In genomic region chr1:36643957-36644614, GRCm38 (mm10) we compare ENCODE assay signal across 23 mouse cellular contexts. TPM values are rescaled to one million over a fixed set of nuclear protein-coding genes. Genes with fewer than 3 reads are reported as not detected.
DNase-seq lines count a peak whose midpoint lies in the region; ATAC-seq lines count a peak whose summit lies in the region.
"Had no signal": no experiment of that assay in that cellular context is flagged by ENCODE, and none has a peak within 500 bp of the region (broad histone marks: within the 10 kb centered on the region; RNA-seq: fewer than 3 reads in every experiment).

No protein-coding gene starts in this region.

- H3K9me3 ChIP-seq in liver, embryonic 13.5 days (replicated peaks), result no peaks in the 10 kb centered on the region
- H3K9me3 ChIP-seq: midbrain, embryonic 13.5 days; neural tube, embryonic 13.5 days had no signal

- no peak overlapping the region for H3K4me2 ChIP-seq in liver, embryonic 13.5 days
- H3K4me2 ChIP-seq: lung, embryonic 14.5 days; midbrain, embryonic 13.5 days; neural tube, embryonic 13.5 days had no signal

- peaks cover 6% of the 10 kb centered on the region; the same call in 1 of the 2 replicates for H3K27me3 ChIP-seq in liver, embryonic 13.5 days
- H3K27me3 ChIP-seq: midbrain, embryonic 13.5 days; neural tube, embryonic 13.5 days had no signal

- no peaks in the 10 kb centered on the region for H3K36me3 ChIP-seq in liver, embryonic 13.5 days
- H3K36me3 ChIP-seq: midbrain, embryonic 13.5 days; neural tube, embryonic 13.5 days had no signal

- ATAC-seq in liver, embryonic 13.5 days (ENCODE audit: low read depth), result peak; percentile 76
- ATAC-seq in erythroblast, adult 5-6 weeks (replicated peaks; ENCODE audit: low FRiP score, poor library complexity, severe bottlenecking), result 0 out of 2 replicates have a peak, but pooled peaks have one; percentile 41
- ATAC-seq in erythroid progenitor cell, adult 5-6 weeks (replicated peaks; ENCODE audit: low FRiP score, poor library complexity, severe bottlenecking), result peak; percentile 63
- peak; percentile 41 for ATAC-seq in megakaryocyte progenitor cell, adult 5-6 weeks (replicated peaks; ENCODE audit: poor library complexity)
- ATAC-seq: forebrain, embryonic 16.5 days; hindbrain, embryonic 16.5 days; midbrain, embryonic 13.5 days had no signal

- H3K9ac ChIP-seq in liver, embryonic 13.5 days, result no peak overlapping the region
- H3K9ac ChIP-seq: lung, embryonic 14.5 days; midbrain, embryonic 13.5 days; neural tube, embryonic 13.5 days had no signal

- H3K4me3 ChIP-seq in liver, embryonic 13.5 days (replicated peaks), result no peak overlapping the region
- H3K4me3 ChIP-seq: gastrocnemius, adult 2 months; heart, adult 2 months; midbrain, embryonic 13.5 days; neural tube, embryonic 13.5 days had no signal

- H3K27ac ChIP-seq in liver, embryonic 13.5 days, result no peak overlapping the region
- H3K27ac ChIP-seq: gastrocnemius, adult 2 months; heart, adult 2 months; midbrain, embryonic 13.5 days; neural tube, embryonic 13.5 days had no signal

- DNase-seq in liver, embryonic 13.5 days, result no peak
- DNase-seq in liver, result no peak
- DNase-seq in heart, postnatal 10 days, result no peak
- DNase-seq: B cell, adult 2 months; cerebellum, adult 2 months; cerebellum, postnatal 14 days; gastrocnemius, adult 2 months; gastrocnemius, postnatal 36 days; heart, adult 2 months; kidney, adult 9 months; kidney, postnatal 14 days; layer of hippocampus, adult 9-11 months; lung, embryonic 14.5 days; lung, postnatal 14 days had no signal

- 64% methylated on average over 7 of the region's 7 CpGs for WGBS in liver, embryonic 13.5 days (ENCODE audit: insufficient replicate concordance)

- peaks cover 24% of the 10 kb centered on the region for H3K4me1 ChIP-seq in liver, embryonic 13.5 days (replicated peaks)

- intact Hi-C loops in heart, postnatal 10 days (cut with DNase I), result no loop called here

RNA-seq across cellular contexts. Expression of gene Fam178b, which starts 38.9 kb away (rescaled TPM):
- 0.15 and 0.17 TPM in 2 replicates for polyA plus RNA-seq in liver, embryonic 13.5 days (2015; fragmentation: Nextera tagmentation; extraction: Ambion mirVana)
- not detected in 2 replicates for total RNA-seq in erythroblast, adult 5-6 weeks (2015; ENCODE audit: low replicate concordance)
- total RNA-seq in erythroblast, adult 5-6 weeks (2017; ENCODE audit: low replicate concordance), result not detected in 2 replicates
- total RNA-seq in erythroid progenitor cell, adult 5-6 weeks (2015; ENCODE audit: low replicate concordance), result not detected in 2 replicates
- total RNA-seq in erythroid progenitor cell, adult 5-6 weeks (2017; ENCODE audit: low replicate concordance), result not detected in 2 replicates
- total RNA-seq in megakaryocyte progenitor cell, adult 5-6 weeks (2015), result not detected in 2 replicates
- not detected in 2 replicates for total RNA-seq in megakaryocyte progenitor cell, adult 5-6 weeks (2017)
- total RNA-seq in heart, postnatal 10 days (2021), result 1 to 10 TPM in 1 of 2 experiments, under 1 TPM in 1; 0.60 to 1.2 TPM
- total RNA-seq: left cerebral cortex, postnatal 36 days had no signal
- polyA plus RNA-seq: forebrain, embryonic 11.5 days; forebrain, embryonic 16.5 days; midbrain, embryonic 13.5 days had no signal

RNA-seq across cellular contexts. Expression of gene Cox5b, which starts 47.2 kb away (rescaled TPM):
- polyA plus RNA-seq in liver, embryonic 13.5 days (2015; fragmentation: Nextera tagmentation; extraction: Ambion mirVana), result 499 and 526 TPM in 2 replicates
- 131 and 231 TPM in 2 replicates for total RNA-seq in erythroblast, adult 5-6 weeks (2015; ENCODE audit: low replicate concordance)
- 82.2 and 158 TPM in 2 replicates for total RNA-seq in erythroblast, adult 5-6 weeks (2017; ENCODE audit: low replicate concordance)
- total RNA-seq in erythroid progenitor cell, adult 5-6 weeks (2015; ENCODE audit: low replicate concordance), result 138 and 208 TPM in 2 replicates
- 116 and 354 TPM in 2 replicates for total RNA-seq in erythroid progenitor cell, adult 5-6 weeks (2017; ENCODE audit: low replicate concordance)
- 534 and 624 TPM in 2 replicates for total RNA-seq in megakaryocyte progenitor cell, adult 5-6 weeks (2015)
- 550 and 674 TPM in 2 replicates for total RNA-seq in megakaryocyte progenitor cell, adult 5-6 weeks (2017)
- 1,000 to 10,000 TPM; 2,031 to 2,046 TPM for total RNA-seq in heart, postnatal 10 days (2021)
